Mouse (Mus musculus): Measurements from ENCODE around the gene Ric1.
A peak's percentile ranks its signal among the peaks of the same experiment; 100 is the strongest.

Ric1 gene

DNA sequence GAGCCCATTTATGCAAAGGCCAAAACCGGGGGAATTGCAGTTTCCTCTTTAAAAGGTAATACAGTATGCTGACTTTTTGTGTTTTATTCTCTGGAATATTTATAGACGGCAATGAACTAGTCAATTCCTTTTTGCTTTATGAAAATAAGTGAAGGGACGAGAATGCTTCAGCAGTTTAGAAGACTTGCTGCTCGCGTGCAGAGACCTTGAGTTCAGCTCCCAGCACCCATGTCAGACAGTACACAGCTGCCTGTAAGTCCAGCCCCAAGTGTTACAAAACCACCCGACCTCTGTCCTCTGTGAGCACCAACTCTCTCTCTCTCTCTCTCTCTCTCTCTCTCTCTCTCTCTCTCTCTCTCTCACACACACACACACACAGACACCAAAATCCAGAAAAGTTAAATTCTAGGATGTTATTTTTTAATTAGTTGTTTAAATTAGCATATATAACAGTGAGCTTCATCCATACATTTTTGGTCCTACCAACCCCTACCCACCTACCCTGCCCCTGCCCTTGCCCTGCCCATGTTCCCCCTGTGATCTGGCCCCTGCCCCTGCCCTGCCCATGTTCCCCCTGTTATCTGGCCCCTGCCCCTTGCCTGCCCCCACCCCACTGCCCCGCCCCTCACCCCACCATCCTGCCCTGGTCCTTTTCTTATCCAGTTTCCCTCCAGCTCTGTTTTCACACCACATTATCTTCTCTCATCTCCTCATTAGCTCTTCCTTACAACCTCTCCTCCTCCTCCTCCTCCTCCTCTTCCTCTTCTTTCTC is 25.1 kb upstream of the Ric1 start:
- no peak for DNase-seq (ENCODE audit: low read depth, low spot score)

DNA sequence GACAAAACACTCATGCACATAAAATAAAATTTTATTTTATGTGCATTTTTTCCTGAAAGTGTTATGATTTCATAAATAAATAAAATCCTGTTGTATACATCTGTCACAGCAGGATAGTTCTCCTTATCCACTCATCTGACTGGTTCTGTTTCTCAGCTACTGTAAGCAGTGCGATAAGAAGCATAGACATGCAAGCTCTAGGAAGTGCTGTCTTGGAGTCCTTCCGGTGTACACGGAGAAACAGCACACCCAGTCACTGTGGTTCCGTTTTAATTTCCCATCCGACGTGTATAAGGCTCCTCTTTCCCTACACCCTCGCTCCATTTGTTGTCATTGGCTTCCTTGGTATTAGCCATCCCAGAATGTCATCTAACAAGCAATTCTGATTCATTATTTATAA is 24.2 kb upstream of the Ric1 start:
- DNase-seq (ENCODE audit: low read depth, low spot score), result no peak

DNA sequence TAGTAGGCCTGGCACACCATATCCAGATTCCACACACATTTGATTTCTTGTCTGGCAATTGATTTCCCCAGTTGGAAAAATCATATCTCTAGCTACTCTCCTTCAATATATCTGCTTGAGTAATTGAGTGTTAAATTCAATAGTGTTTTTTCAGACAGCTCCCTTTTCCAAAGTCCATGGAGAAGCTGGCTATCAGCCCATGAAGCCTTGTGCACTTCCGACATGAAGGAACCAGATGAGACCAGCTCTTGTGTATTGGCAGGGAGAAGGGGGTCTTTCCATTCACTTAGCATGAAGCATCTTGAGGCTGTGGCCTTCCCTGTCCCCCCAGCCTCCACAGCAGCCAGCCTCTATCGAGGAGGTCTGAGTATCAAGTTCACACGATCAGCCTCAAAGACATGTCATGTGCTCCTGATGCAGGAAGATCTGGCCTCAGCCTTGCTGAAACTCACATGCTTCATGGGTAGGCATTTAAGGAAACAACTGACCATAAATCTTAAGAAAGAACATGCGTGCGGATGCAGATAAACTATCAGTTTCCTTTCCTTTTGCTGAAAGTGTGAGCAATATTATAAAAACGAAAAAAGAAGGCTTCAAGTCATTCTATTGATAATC is 23.1 kb upstream of the Ric1 start:
- no peak for DNase-seq (ENCODE audit: low read depth, low spot score)

DNA sequence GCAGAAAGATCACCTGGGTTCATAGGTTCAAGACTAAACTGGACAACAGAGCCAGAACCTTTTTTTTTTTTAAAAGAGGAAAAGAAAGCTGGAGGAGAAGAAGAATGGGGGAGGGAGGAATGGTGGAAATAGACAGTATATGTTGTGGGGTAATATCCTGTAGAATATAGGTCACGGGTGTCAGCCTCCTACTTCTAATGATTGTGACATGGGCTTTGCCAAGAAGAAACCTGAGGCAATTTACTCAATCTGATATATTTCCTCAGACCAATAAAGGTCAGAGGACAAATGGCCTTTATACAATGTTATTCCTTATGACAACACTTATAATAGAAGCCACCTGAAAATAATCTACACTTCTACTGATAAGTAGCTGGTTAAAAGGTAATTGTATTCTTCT is 21.7 kb upstream of the Ric1 start:
- DNase-seq (ENCODE audit: low read depth, low spot score), result no peak

DNA sequence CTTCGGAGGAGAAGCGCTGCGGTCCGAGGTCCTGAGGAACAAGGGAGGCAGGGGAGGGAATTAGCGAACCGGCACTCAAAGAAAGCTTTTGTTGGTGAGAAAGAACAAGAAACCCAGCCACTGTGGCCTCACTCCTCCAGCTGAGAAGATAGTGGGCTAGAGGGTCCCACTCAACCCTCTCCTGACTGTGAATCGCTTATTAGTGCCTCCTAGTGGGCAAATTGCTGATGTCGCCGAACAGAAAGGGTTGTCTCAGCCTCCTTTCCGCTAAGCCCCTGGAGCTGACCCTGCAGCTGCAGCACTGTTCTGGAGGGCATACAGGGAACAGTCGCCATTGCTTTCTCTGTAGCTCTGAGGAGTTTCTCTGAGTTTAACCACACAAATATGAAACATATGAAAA is 21.0 kb upstream of the Ric1 start:
- no peak for DNase-seq (ENCODE audit: low read depth, low spot score)

DNA sequence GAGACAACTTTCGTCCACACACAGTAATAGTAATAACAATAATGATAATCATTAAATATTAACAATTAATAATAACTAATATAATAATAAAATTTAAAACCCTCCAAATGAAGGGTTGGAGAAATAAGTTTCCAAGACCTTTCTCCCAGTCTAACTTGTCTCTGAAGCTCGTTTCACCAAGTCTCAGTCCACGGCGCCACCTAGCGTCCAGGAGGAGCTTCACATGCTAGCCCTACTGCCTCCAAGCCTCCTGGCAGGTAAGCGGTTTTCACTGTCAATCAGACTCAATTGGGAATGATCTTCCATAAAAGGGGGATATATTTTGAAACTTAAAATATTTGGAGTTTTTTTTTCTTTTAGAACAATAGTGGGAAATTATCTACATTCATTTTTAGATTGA is 20.6 kb upstream of the Ric1 start:
- DNase-seq (ENCODE audit: low read depth, low spot score), result peak; percentile 68

DNA sequence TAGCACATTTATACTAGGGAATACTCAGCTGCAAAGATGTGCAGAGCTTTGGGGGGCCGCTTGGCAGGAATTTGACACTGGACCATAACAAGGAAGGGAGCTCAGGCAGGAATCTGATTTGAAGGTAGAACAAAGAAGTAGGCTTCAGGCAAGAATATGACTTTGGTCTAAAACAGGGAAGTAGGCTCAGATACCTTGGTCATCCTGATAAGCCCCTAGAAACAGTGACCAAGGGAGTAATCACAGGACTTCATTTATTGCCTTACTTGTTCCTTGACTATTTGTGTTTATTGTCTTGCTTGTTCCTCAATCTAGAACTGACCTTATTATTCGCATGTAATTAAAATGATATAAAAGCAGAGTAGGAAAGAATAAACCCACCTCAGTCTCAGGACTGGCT is 18.0 kb upstream of the Ric1 start:
- DNase-seq (ENCODE audit: low read depth, low spot score), result no peak

DNA sequence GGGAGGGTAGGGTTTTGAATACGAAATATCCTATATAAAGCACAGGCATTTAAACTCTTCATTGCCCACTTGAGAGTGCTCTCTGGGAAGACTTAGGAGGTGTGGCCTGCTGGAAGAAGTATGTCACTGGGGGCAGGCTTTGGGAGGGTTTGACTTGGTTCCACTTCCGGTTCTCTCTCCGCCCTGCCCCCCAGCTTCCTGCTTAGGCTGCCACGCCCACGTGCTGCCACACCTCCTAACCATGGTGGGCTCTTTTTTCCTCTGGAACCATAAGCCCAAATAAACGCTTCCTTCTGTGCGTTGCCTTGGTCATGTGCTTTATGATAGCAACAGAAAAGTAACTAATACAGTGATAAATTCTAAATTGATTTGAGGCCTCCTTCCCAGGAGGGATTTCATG is 16.5 kb upstream of the Ric1 start:
- DNase-seq (ENCODE audit: low read depth, low spot score), result no peak

DNA sequence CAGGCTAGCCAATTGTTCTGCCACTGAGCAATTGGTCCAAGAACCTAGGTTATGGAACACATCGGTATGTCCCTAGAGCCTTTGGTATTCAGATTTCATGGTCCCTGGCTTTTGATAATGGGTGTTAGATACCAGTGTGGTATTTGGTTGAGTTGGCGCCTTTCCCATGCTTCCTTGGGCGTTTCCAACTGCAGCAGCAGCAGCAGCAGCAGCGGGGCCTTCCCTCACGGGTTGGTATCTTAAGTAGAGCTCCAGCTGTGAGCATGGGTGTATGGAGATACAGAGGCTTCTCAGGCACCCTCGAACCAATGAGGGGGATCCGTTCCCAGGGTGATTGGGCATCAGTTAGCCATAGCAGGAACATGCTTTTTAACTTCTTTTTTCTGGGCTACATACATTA is 13.9 kb upstream of the Ric1 start:
- no peak for DNase-seq (ENCODE audit: low read depth, low spot score)

DNA sequence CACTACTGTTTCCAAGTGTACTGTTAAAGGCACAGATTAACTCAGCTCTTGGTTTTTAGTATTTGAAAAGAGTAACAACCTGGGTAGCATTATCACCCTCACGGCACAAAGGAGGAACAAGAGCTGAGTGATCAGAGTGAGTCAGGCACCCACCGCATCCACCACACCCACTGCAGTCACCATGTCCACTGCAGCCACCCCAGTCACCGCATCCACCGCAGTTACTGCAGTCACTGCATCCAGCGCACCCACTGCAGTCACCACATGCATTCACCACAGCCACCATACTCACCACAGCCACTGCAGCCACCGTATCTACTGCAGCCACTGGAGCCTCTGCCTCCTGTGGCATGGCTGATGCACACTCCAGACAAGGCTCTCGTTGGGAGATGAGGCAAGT is 12.2 kb upstream of the Ric1 start:
- DNase-seq (ENCODE audit: low read depth, low spot score), result no peak

DNA sequence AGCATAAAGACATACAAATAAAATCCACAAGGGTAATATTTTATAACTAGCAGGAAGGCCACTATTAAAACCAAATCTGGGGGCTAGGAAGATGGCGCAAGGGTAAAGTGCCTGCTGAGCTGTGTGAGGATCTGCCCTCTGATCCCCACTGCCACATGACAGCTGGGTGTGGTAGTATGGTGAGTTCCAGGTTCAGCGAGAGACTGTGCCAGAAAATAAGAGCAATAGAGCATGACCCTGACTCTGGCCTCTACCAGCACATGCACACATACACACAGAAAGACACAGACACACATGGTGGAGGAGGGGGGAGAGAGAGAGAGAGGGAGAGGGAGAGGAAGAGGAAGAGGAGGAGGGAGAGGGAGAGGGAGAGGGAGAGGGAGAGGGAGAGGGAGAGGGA is 10.3 kb upstream of the Ric1 start:
- DNase-seq (ENCODE audit: low read depth, low spot score), result no peak

DNA sequence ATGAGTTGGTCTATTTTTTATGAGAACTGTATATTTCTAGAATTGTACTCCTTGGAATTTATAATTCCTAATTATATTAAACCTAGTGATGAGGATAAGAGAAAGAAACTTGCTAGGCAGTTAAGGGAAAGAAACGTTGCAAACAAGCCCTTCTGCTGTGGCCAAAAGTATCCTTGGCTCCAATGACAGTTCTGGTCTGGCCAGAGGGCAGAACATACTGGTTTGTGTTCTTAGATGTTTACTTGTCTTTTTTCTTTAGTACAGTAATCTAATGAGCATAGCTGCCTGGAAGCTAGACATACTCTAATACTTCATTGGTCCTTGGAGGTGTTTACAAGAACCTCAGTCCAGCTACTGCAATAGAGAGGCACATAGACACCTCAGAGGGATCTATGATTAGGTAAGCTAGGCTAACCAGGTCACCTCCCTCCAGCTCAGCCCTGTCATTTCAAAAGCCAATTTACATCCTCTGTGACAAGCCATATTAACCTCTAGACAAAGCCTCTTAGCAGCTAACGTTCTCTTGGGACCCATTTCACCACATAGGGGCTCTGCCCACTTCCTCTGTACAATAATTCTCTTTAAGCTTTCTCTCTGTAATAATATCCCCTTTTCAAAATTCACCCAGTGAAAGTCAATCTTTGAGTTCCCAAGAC is 8.8 kb upstream of the Ric1 start:
- peak; percentile 50 for DNase-seq (ENCODE audit: low read depth, low spot score)

DNA sequence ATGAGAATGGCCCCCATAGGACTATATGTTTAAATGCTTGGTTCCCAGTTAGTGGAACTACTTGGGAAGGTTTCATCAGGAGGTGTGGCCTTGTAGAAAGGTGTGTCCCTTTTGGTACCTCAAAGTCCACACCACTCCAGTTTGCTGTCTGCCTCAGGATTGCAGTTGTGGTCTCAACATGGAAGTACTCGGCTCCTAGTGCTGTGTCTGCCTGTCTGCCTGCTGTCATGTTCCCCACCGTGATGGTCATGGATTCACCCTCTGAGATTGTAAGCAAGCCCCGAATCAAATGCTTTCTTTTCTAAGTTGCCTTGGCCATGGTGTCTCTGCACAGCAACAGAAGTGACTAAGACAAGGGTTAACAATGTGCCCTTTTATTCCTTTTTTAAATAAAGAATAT is 8.0 kb upstream of the Ric1 start:
- no peak for DNase-seq (ENCODE audit: low read depth, low spot score)

DNA sequence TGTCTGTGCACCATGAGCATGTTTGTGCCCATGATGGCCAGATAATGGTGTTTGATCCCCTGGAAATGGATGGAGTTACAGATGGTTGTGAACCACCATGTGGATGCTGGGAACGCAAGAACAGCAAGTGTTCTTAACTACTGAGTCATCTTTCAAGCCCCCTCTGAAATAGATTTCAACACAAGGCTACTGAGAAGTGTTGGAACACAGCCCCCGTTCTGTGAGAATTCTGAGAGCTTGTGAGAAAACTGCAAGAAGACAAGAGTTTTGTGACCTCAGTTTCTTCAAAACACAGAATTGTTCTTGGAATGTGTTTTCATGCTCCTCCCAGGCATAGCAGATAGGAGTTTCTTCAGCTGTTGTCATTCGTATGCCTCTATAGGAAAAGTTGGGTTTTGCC is 6.7 kb upstream of the Ric1 start:
- no peak for DNase-seq (ENCODE audit: low read depth, low spot score)

DNA sequence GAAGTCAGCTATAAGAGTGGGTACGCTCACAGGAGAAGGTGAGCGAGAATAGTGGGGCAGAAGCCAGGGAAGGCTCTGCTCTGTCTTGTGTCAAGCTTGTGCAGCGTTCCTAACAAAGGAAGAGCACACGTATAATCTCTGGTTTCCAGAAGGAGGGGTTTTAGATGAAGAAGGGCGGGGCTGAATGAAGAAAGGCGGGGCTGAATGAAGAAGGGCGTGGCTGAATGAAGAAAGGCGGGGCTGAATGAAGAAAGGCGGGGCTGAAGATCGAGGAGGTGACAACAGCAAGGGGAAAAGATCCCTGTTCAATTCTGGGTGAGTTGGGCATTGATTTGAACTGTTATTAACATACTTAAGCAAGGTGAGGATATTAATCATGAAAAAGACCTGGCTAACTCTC is 6.1 kb upstream of the Ric1 start:
- DNase-seq (ENCODE audit: low read depth, low spot score), result no peak

DNA sequence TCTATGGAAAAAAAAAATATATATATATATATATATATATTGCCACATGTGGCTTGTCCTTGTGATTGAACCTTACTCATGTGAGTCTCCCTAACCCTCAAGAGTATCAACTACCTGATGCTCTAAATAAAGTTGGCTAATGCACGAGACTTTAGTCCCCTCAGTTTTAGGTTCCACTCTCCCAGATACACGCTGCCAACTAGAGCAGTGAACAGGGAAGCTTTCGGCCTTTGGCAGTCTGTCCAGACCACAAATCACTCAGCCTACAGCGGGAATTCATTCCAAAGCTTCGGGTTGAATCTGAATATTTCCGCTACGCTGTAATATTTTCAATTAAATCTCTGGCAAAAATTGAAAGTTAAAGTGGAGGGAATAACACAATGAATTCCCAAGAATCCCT is 3.7 kb upstream of the Ric1 start:
- DNase-seq (ENCODE audit: low read depth, low spot score), result no peak

DNA sequence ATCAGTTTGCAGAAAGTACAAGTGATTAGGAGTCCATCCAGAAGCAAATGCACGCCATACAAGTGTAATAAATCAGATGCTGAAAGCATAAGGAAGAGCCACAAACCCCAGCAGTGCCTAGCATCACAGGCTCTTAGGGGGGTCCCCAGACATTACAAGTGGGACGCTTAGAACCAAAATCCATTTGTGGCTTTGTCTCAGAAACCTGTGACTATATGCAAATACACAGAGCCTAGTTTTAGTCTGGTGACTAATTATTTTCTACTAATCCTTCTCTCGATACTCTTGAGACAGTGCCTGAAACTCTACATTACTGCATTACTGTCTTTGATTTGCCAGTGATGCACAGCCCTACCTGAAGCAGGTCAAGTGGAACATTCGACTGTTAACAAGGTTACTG is 3.2 kb upstream of the Ric1 start:
- DNase-seq (ENCODE audit: low read depth, low spot score), result no peak

DNA sequence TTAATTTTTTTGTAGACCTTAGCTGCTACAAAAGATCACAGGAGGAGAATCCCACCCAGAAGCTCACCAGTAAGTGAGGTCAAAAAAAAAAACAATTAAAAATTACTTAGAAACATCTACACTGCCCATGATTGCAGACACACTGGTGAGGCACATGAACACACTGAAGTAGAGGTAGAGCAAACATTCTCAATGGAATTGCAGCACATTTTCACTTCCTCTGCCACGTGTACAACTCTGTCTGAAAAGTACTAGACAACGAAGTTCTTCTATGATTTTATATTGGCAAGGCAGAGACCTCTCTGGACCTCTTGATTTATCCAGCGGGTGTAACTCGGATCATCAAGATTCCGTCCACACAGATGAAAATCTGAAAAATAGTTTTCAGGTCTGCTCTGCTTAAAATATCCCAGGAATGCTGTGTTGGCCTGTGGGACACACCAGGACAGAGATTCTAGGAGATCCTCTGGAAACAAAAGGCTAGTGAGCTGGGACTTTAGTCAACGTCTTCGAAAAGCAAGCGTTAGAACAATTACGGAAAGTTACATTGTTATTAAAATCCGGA is 1.0 kb upstream of the Ric1 start:
- no peak for DNase-seq (ENCODE audit: low read depth, low spot score)

DNA sequence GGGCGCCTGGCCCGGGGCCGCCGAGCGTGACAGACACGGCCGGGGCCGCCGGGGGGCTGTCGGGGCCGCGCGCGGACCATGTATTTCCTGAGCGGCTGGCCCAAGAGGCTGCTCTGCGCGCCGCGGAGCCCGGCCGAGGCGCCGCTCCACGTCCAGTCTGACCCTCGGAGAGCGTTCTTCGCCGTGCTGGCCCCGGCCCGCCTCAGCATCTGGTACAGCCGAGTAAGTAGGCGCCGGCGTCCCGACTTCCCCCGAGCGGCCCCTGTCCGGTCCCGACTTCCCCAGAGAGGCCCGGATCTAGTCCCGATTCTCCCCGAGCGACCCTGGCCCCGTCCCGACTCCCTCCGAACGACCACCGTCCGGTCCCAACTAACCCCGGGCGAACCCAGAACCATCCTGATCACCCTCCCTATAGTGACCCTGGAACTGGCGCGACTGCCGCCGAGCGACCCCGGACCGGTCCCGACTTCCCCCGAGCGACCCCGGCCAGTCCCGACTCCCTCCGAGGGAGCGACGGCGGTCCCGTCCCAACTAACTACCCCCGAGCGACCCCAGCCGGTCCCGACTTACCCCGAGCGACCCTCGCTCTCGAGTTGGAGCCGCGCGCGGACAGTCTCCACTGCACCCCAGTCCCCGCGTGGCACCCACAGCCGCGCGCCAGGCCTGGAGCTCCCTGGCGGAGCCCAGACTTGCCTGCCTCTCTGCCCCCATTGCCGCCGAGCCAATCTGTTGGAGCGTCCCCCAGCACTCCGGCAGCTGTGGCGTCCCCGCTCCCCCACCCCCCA is 555 bp downstream of the Ric1 start:
- DNase-seq (ENCODE audit: low read depth, low spot score), result no peak

DNA sequence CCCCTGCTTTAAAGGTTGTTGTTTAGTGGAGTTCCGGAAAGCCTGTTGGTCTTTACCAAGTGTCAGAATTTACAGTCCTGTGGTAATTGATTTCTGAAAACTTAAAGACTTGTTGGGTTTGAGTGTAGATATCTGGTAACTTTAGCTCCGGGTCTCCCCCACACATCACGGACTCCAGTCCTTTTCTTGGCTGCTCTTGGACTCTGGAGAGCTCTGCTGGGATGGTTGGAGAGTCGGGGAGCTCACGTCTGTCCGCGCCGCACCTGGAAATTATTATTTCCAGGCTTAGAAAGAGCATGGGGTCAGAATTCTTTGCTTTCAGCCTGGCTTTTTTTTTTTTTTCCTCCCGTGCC is 1.1 kb downstream of the Ric1 start:
- no peak for DNase-seq (ENCODE audit: low read depth, low spot score)

DNA sequence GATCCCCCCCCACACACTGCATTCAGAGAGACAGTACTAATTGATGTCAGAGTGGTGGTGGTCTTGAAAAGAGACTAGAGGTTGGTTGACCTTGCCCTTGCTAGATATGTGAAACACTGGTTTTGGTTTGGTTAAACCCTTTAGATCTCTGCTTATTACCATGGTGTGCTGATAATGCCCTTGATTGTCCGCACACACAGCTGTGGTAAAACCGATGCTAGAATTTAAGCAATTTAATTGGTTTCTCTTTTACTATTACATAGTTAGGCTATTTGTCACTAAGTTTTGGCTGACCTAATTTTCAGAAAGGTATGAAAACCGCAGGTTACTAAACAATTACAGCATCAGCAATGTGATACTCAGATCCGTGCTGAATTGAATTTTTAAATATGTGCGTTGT is 1.6 kb downstream of the Ric1 start:
- DNase-seq (ENCODE audit: low read depth, low spot score), result no peak

DNA sequence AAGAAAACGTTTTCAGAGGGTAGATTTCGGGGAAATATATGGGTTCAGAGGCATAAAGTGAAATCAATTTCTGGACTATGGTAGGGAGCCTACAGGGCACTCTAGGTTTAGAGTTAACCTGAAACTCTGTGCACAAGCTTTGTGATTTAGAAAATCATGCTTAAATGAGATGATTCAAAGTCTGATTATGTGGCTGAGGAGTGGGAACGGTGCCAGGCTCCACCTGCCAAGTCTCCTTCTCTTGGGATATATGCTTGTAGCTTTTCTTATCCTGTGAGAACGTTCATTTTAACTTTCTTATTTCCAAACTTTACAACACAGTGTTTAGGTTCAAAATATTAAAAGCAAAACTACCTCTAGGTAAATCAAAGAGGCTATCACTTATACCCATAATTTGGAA is 2.5 kb downstream of the Ric1 start:
- no peak for DNase-seq (ENCODE audit: low read depth, low spot score)
